Mouse (Mus musculus) liver, embryonic 15.5 days (tissue): ENCODE measurements around the gene Mfng. TPM values are rescaled to one million over a fixed set of nuclear protein-coding genes. Genes with fewer than 3 reads are reported as not detected.
A peak's percentile ranks its signal among the peaks of the same experiment; 100 is the strongest.

Experiments
- ATAC-seq: fragments of 200-750 bp; cut with Nextera tagmentation; 2 replicates; pipeline ENCODE4 v1.8.0; 2017; ENCODE audit warnings: moderate number of reproducible peaks, mild to moderate bottlenecking, moderate library complexity; ENCODE audit not compliant: insufficient read depth
- H3K27ac ChIP-seq: fragments of 300-500 bp; sonication (generic); replicated peaks from 2 replicates; pipeline ENCODE4 v1.5.1; 2015; ENCODE audit warnings: mild to moderate bottlenecking, inconsistent platforms
- H3K27me3 ChIP-seq: fragments of 300-500 bp; sonication (generic); 2 replicates; pipeline ENCODE4 v1.6.1; 2015; ENCODE audit warnings: mild to moderate bottlenecking, inconsistent platforms
- H3K36me3 ChIP-seq: fragments of 300-500 bp; sonication (generic); replicated peaks from 2 replicates; pipeline ENCODE4 v1.6.1; 2015; ENCODE audit warnings: moderate library complexity, mild to moderate bottlenecking, inconsistent platforms
- H3K4me1 ChIP-seq: fragments of 300-500 bp; sonication (generic); replicated peaks from 2 replicates; pipeline ENCODE4 v1.6.1; 2015; ENCODE audit warnings: inconsistent platforms
- H3K4me2 ChIP-seq: fragments of 300-500 bp; sonication (generic); 2 replicates; pipeline ENCODE4 v1.6.1; 2015; ENCODE audit warnings: moderate library complexity, mild to moderate bottlenecking, inconsistent platforms
- H3K4me3 ChIP-seq: fragments of 300-500 bp; sonication (generic); replicated peaks from 2 replicates; pipeline ENCODE4 v1.5.1; 2015; ENCODE audit warnings: mild to moderate bottlenecking, inconsistent platforms
- H3K9ac ChIP-seq: fragments of 300-500 bp; sonication (generic); 2 replicates; pipeline ENCODE4 v1.6.1; 2015; ENCODE audit warnings: moderate library complexity, mild to moderate bottlenecking, inconsistent platforms
- H3K9me3 ChIP-seq: fragments of 300-500 bp; sonication (generic); replicated peaks from 2 replicates; pipeline ENCODE4 v1.6.1; 2016; ENCODE audit warnings: inconsistent platforms
- WGBS: fragments of 180-500 bp; shearing (Covaris S2); methylation state at CpG from one replicate; pipeline ENCODE4 v1.1.7; 2015; ENCODE audit warnings: mixed read lengths; ENCODE audit not compliant: insufficient replicate concordance; 5-methylcytosine and 5-hydroxymethylcytosine counted together
- polyA plus RNA-seq: library from polyadenylated mRNA; unstranded; fragments of >200 nt; fragmentation: Nextera tagmentation; extraction: Ambion mirVana; gene quantifications from 2 replicates; pipeline ENCODE4 v1.2.1, GENCODE M21; 2015

The Mfng gene
- polyA plus RNA-seq, 1 experiment from 2014 or later: 4.6 TPM

- Histone ChIP-seq H3K4me3 (no peak overlapping the region), H3K9ac (no peak overlapping the region), H3K27ac (no peak overlapping the region), H3K36me3 (no peaks in the 10 kb centered on the region; the same call in 1 of the 2 replicates), H3K27me3 (no peaks in the 10 kb centered on the region), H3K9me3 (no peaks in the 10 kb centered on the region), H3K4me2 (no peak overlapping the region), H3K4me1 (peaks cover 12% of the 10 kb centered on the region)
- no peak for ATAC-seq
- WGBS: 57% methylated on average over 3 of the region's 3 CpGs
Measured at GRCm38 (mm10) chr15:78788042-78788441, 14.8 kb upstream of the Mfng start.

GRCm38 (mm10) chr15:78787287-78787856 lies 14.1 kb upstream of the Mfng start:
- no peaks in the 10 kb centered on the region for H3K36me3 ChIP-seq
- no peak overlapping the region for H3K9ac ChIP-seq
- no peak overlapping the region for H3K4me3 ChIP-seq
- peaks cover 12% of the 10 kb centered on the region for H3K4me1 ChIP-seq
- no peaks in the 10 kb centered on the region for H3K9me3 ChIP-seq
- H3K4me2 ChIP-seq: no peak overlapping the region
- 45% methylated on average over 9 of the region's 9 CpGs for WGBS
- H3K27ac ChIP-seq: no peak overlapping the region
- no peak for ATAC-seq
- H3K27me3 ChIP-seq: no peaks in the 10 kb centered on the region

- H3K9me3 ChIP-seq: no peaks in the 10 kb centered on the region
- no peaks in the 10 kb centered on the region for H3K27me3 ChIP-seq
- WGBS: 64% methylated on average over 9 of the region's 9 CpGs
- no peak overlapping the region for H3K4me3 ChIP-seq
- no peak overlapping the region for H3K9ac ChIP-seq
- peaks cover 12% of the 10 kb centered on the region for H3K4me1 ChIP-seq
- ATAC-seq: no peak
- no peaks in the 10 kb centered on the region for H3K36me3 ChIP-seq
- H3K27ac ChIP-seq: no peak overlapping the region; the same call in 1 of the 2 replicates
- H3K4me2 ChIP-seq: no peak overlapping the region
Measured at GRCm38 (mm10) chr15:78786411-78786818, 13.1 kb upstream of the Mfng start.

- Histone ChIP-seq H3K4me3 (no peak overlapping the region), H3K36me3 (no peaks in the 10 kb centered on the region), H3K4me2 (no peak overlapping the region), H3K9me3 (no peaks in the 10 kb centered on the region), H3K4me1 (peaks cover 11% of the 10 kb centered on the region), H3K27ac (no peak overlapping the region; the same call in 1 of the 2 replicates), H3K27me3 (no peaks in the 10 kb centered on the region), H3K9ac (no peak overlapping the region)
- WGBS: 40% methylated on average over 7 of the region's 7 CpGs
- ATAC-seq: peak; percentile 25; the same call in 1 of the 2 replicates
Measured at GRCm38 (mm10) chr15:78785961-78786360, 12.7 kb upstream of the Mfng start.

- peaks cover 5% of the 10 kb centered on the region for H3K4me1 ChIP-seq
- no peak overlapping the region for H3K9ac ChIP-seq
- ATAC-seq: no peak
- H3K36me3 ChIP-seq: no peaks in the 10 kb centered on the region
- no peak overlapping the region for H3K4me2 ChIP-seq
- no peaks in the 10 kb centered on the region for H3K27me3 ChIP-seq
- no peak overlapping the region for H3K4me3 ChIP-seq
- 71% methylated on average over 7 of the region's 7 CpGs for WGBS
- no peak overlapping the region for H3K27ac ChIP-seq
- no peaks in the 10 kb centered on the region for H3K9me3 ChIP-seq
Measured at GRCm38 (mm10) chr15:78785258-78785657, 12.0 kb upstream of the Mfng start.

GRCm38 (mm10) chr15:78784520-78784919 lies 11.2 kb upstream of the Mfng start:
- H3K9ac ChIP-seq: no peak overlapping the region
- no peak overlapping the region for H3K4me2 ChIP-seq
- H3K36me3 ChIP-seq: 0 out of 2 replicates have a peak, but pooled peaks cover 4% of the 10 kb centered on the region
- H3K9me3 ChIP-seq: no peaks in the 10 kb centered on the region
- no peaks in the 10 kb centered on the region for H3K27me3 ChIP-seq
- no peak overlapping the region for H3K4me3 ChIP-seq
- 46% methylated on average over 5 of the region's 5 CpGs for WGBS
- no peak overlapping the region for H3K27ac ChIP-seq
- no peak for ATAC-seq
- peaks cover 5% of the 10 kb centered on the region for H3K4me1 ChIP-seq

- no peaks in the 10 kb centered on the region for H3K27me3 ChIP-seq
- no peak for ATAC-seq
- no peak overlapping the region for H3K27ac ChIP-seq
- 56% methylated on average over 14 of the region's 14 CpGs for WGBS
- H3K9me3 ChIP-seq: no peaks in the 10 kb centered on the region
- H3K4me2 ChIP-seq: no peak overlapping the region
- H3K9ac ChIP-seq: no peak overlapping the region
- H3K36me3 ChIP-seq: 0 out of 2 replicates have a peak, but pooled peaks cover 4% of the 10 kb centered on the region
- H3K4me3 ChIP-seq: no peak overlapping the region
- peaks cover 14% of the 10 kb centered on the region for H3K4me1 ChIP-seq
Measured at GRCm38 (mm10) chr15:78782348-78783103, 9.3 kb upstream of the Mfng start.

GRCm38 (mm10) chr15:78780908-78781307 lies 7.6 kb upstream of the Mfng start:
- H3K27ac ChIP-seq: no peak overlapping the region
- H3K4me1 ChIP-seq: peaks cover 11% of the 10 kb centered on the region
- no peaks in the 10 kb centered on the region for H3K9me3 ChIP-seq
- no peak overlapping the region for H3K4me2 ChIP-seq
- peak; percentile 21; the same call in 1 of the 2 replicates for ATAC-seq
- WGBS: 71% methylated on average over 7 of the region's 7 CpGs
- H3K36me3 ChIP-seq: peaks cover 12% of the 10 kb centered on the region
- H3K27me3 ChIP-seq: no peaks in the 10 kb centered on the region
- H3K4me3 ChIP-seq: no peak overlapping the region
- no peak overlapping the region for H3K9ac ChIP-seq

GRCm38 (mm10) chr15:78780359-78780758 lies 7.1 kb upstream of the Mfng start:
- Histone ChIP-seq H3K27me3 (no peaks in the 10 kb centered on the region), H3K4me1 (peaks cover 9% of the 10 kb centered on the region), H3K9ac (no peak overlapping the region), H3K36me3 (peaks cover 15% of the 10 kb centered on the region), H3K27ac (no peak overlapping the region), H3K4me3 (no peak overlapping the region), H3K4me2 (no peak overlapping the region), H3K9me3 (no peaks in the 10 kb centered on the region)
- ATAC-seq: no peak
- WGBS: 83% methylated on average over 14 of the region's 14 CpGs

- ATAC-seq: no peak
- 87% methylated on average over 5 of the region's 5 CpGs for WGBS
Measured at GRCm38 (mm10) chr15:78779690-78780089, 6.4 kb upstream of the Mfng start.

GRCm38 (mm10) chr15:78779253-78779652 lies 6.0 kb upstream of the Mfng start:
- H3K9me3 ChIP-seq: no peaks in the 10 kb centered on the region
- no peaks in the 10 kb centered on the region for H3K27me3 ChIP-seq
- H3K4me3 ChIP-seq: no peak overlapping the region
- H3K27ac ChIP-seq: no peak overlapping the region
- ATAC-seq: no peak
- no peak overlapping the region for H3K4me2 ChIP-seq
- WGBS: 62% methylated on average over 8 of the region's 8 CpGs
- peaks cover 18% of the 10 kb centered on the region for H3K36me3 ChIP-seq
- no peak overlapping the region for H3K9ac ChIP-seq
- H3K4me1 ChIP-seq: peaks cover 9% of the 10 kb centered on the region

More at GRCm38 (mm10) chr15:78779690-78780089, 6.4 kb upstream of the Mfng start:
- H3K4me2 ChIP-seq: no peak overlapping the region
- H3K4me3 ChIP-seq: no peak overlapping the region
- no peaks in the 10 kb centered on the region for H3K27me3 ChIP-seq
- peaks cover 9% of the 10 kb centered on the region for H3K4me1 ChIP-seq
- H3K27ac ChIP-seq: no peak overlapping the region
- peaks cover 18% of the 10 kb centered on the region for H3K36me3 ChIP-seq
- no peaks in the 10 kb centered on the region for H3K9me3 ChIP-seq
- H3K9ac ChIP-seq: no peak overlapping the region
